Mouse (Mus musculus): Measurements from ENCODE around the gene Ggct.

- TF ChIP-seq POLR2A (IDR thresholded peaks at IDR 0.05; ENCODE audit: low read depth, low read length) = peak; percentile 91
- TF ChIP-seq CTCF (IDR thresholded peaks at IDR 0.05; ENCODE audit: extremely low read depth, insufficient read depth, insufficient read length, insufficient replicate concordance) = no peak
Measured at GRCm38 (mm10) chr6:55037799-55038670, 45.3 kb upstream of the Ggct start, which contains the start of gene Gars.

Measured in spleen, adult 2 months (tissue).